Mouse (Mus musculus) central nervous system, embryonic 14 days (tissue): ENCODE results near the gene Tnni3k. TPM values are rescaled to one million over a fixed set of nuclear protein-coding genes. Genes with fewer than 3 reads are reported as not detected.

Experiments used
- polyA plus RNA-seq: library from polyadenylated mRNA; depleted of rRNA; stranded (reverse); fragments of >200 nt; gene quantifications from 2 replicates; pipeline ENCODE4 v1.2.3, GENCODE M21; 2012; rRNA removed

Gene Tnni3k
- polyA plus RNA-seq, result 0.02 and 0.04 TPM in 2 replicates

GRCm38 (mm10) chr3:155055231-155055916, at the start of gene Tnni3k:
Gene Tnni3k, minus strand, starts transcription at chr3:155055407.

GRCm38 (mm10) chr3:155093116-155093956, 38.1 kb upstream of the Tnni3k start, which contains the start of the genes Fpgt and Lrriq3:
Gene Fpgt, minus strand, starts transcription at chr3:155093403.
Gene Lrriq3, plus strand, starts transcription at chr3:155093434.

Other genes starting within 250 kb of the Tnni3k start
- gene Fpgt, start 38.0 kb upstream of the Tnni3k start, polyA plus RNA-seq, result 15.5 and 18.5 TPM in 2 replicates
- gene Lrriq3, start 38.0 kb upstream of the Tnni3k start, polyA plus RNA-seq, result 0.58 and 0.80 TPM in 2 replicates